Mouse (Mus musculus): ENCODE measurements around the gene Cntnap5c. TPM values are rescaled to one million over a fixed set of nuclear protein-coding genes. Genes with fewer than 3 reads are reported as not detected.
"Not testable (repeated sequence)": the region's sequence is repeated elsewhere in the genome, so short reads cannot be mapped to it uniquely, and the experiment has no call there.

The Cntnap5c gene
- polyA plus RNA-seq, 1 experiment from 2014 or later, result not detected

GRCm38 (mm10) chr17:57799414-57799985 is 30.1 kb downstream of the Cntnap5c start:
- Histone ChIP-seq H3K4me2 (ENCODE audit: low read length) (no peak overlapping the region), H3K4me3 (ENCODE audit: low read depth, low read length) (no peak overlapping the region), H3K27ac (ENCODE audit: low read depth) (no peak overlapping the region), H3K9ac (ENCODE audit: low read length) (no peak overlapping the region), H3K9me3 (ENCODE audit: control insufficient read depth, low read length) (no peaks in the 10 kb centered on the region), H3K27me3 (replicated peaks; ENCODE audit: control insufficient read depth, insufficient read depth, low read length) (no peaks in the 10 kb centered on the region), H3K36me3 (ENCODE audit: control insufficient read depth, insufficient read depth, low read length) (no peaks in the 10 kb centered on the region), H3K4me1 (replicated peaks; ENCODE audit: control insufficient read depth, insufficient read depth, low read length) (no peaks in the 10 kb centered on the region)
- no peak for ATAC-seq (replicated peaks; ENCODE audit: low FRiP score, low TSS enrichment, low read depth)
- 64% methylated on average over 3 of the region's 3 CpGs for WGBS
- no peak for DNase-seq (ENCODE audit: low spot score)

- Histone ChIP-seq H3K4me2 (ENCODE audit: low read length) (no peak overlapping the region), H3K4me3 (ENCODE audit: low read depth, low read length) (no peak overlapping the region), H3K4me1 (replicated peaks; ENCODE audit: control insufficient read depth, insufficient read depth, low read length) (no peaks in the 10 kb centered on the region), H3K27ac (ENCODE audit: low read depth) (no peak overlapping the region), H3K27me3 (replicated peaks; ENCODE audit: control insufficient read depth, insufficient read depth, low read length) (no peaks in the 10 kb centered on the region), H3K9ac (ENCODE audit: low read length) (no peak overlapping the region), H3K9me3 (ENCODE audit: control insufficient read depth, low read length) (no peaks in the 10 kb centered on the region), H3K36me3 (ENCODE audit: control insufficient read depth, insufficient read depth, low read length) (no peaks in the 10 kb centered on the region)
- DNase-seq (ENCODE audit: low spot score), result no peak
- 79% methylated on average over 1 of the region's 1 CpGs for WGBS
- ATAC-seq (replicated peaks; ENCODE audit: low FRiP score, low TSS enrichment, low read depth), result no peak
Measured at GRCm38 (mm10) chr17:57801180-57801579, 31.8 kb downstream of the Cntnap5c start.

- H3K36me3 ChIP-seq (ENCODE audit: control insufficient read depth, insufficient read depth, low read length), result no peaks in the 10 kb centered on the region
Measured at GRCm38 (mm10) chr17:57837090-57837971, 68.0 kb downstream of the Cntnap5c start.

GRCm38 (mm10) chr17:57855811-57856210 is 86.4 kb downstream of the Cntnap5c start:
- not testable (repeated sequence) for H3K9me3 ChIP-seq (ENCODE audit: control insufficient read depth, low read length); H3K9ac ChIP-seq (ENCODE audit: low read length); DNase-seq (ENCODE audit: low spot score); H3K36me3 ChIP-seq (ENCODE audit: control insufficient read depth, insufficient read depth, low read length); H3K4me2 ChIP-seq (ENCODE audit: low read length); ATAC-seq (replicated peaks; ENCODE audit: low FRiP score, low TSS enrichment, low read depth); H3K4me1 ChIP-seq (replicated peaks; ENCODE audit: control insufficient read depth, insufficient read depth, low read length); H3K4me3 ChIP-seq (ENCODE audit: low read depth, low read length); H3K27ac ChIP-seq (ENCODE audit: low read depth); H3K27me3 ChIP-seq (replicated peaks; ENCODE audit: control insufficient read depth, insufficient read depth, low read length)
- no CpG with 5 or more reads among the region's 4 CpGs for WGBS

More at GRCm38 (mm10) chr17:57837090-57837971, 68.0 kb downstream of the Cntnap5c start:
- Histone ChIP-seq H3K27ac (ENCODE audit: low read depth) (no peak overlapping the region), H3K4me2 (ENCODE audit: low read length) (no peak overlapping the region), H3K9me3 (ENCODE audit: control insufficient read depth, low read length) (no peaks in the 10 kb centered on the region), H3K4me1 (replicated peaks; ENCODE audit: control insufficient read depth, insufficient read depth, low read length) (no peaks in the 10 kb centered on the region), H3K4me3 (ENCODE audit: low read depth, low read length) (no peak overlapping the region), H3K27me3 (replicated peaks; ENCODE audit: control insufficient read depth, insufficient read depth, low read length) (no peaks in the 10 kb centered on the region), H3K9ac (ENCODE audit: low read length) (no peak overlapping the region)
- DNase-seq (ENCODE audit: low spot score) (no peak), ATAC-seq (replicated peaks; ENCODE audit: low FRiP score, low TSS enrichment, low read depth) (no peak)

- no peak for ATAC-seq (replicated peaks; ENCODE audit: low FRiP score, low TSS enrichment, low read depth)
Measured at GRCm38 (mm10) chr17:57865996-57866395, 96.6 kb downstream of the Cntnap5c start.

GRCm38 (mm10) chr17:57887742-57888389 is 118.5 kb downstream of the Cntnap5c start:
- H3K4me2 ChIP-seq (ENCODE audit: low read length), result no peak overlapping the region
- H3K27ac ChIP-seq (ENCODE audit: low read depth), result no peak overlapping the region
- no peaks in the 10 kb centered on the region for H3K36me3 ChIP-seq (ENCODE audit: control insufficient read depth, insufficient read depth, low read length)
- 61% methylated on average over 4 of the region's 4 CpGs for WGBS
- no peaks in the 10 kb centered on the region for H3K4me1 ChIP-seq (replicated peaks; ENCODE audit: control insufficient read depth, insufficient read depth, low read length)
- no peaks in the 10 kb centered on the region for H3K27me3 ChIP-seq (replicated peaks; ENCODE audit: control insufficient read depth, insufficient read depth, low read length)
- no peaks in the 10 kb centered on the region for H3K9me3 ChIP-seq (ENCODE audit: control insufficient read depth, low read length)
- ATAC-seq (replicated peaks; ENCODE audit: low FRiP score, low TSS enrichment, low read depth) (no peak), DNase-seq (ENCODE audit: low spot score) (no peak)
- no peak overlapping the region for H3K9ac ChIP-seq (ENCODE audit: low read length)
- no peak overlapping the region for H3K4me3 ChIP-seq (ENCODE audit: low read depth, low read length)

More at GRCm38 (mm10) chr17:57865996-57866395, 96.6 kb downstream of the Cntnap5c start:
- no peak overlapping the region for H3K27ac ChIP-seq (ENCODE audit: low read depth)
- no peak overlapping the region for H3K4me3 ChIP-seq (ENCODE audit: low read depth, low read length)
- H3K9ac ChIP-seq (ENCODE audit: low read length), result no peak overlapping the region
- H3K4me1 ChIP-seq (replicated peaks; ENCODE audit: control insufficient read depth, insufficient read depth, low read length), result no peaks in the 10 kb centered on the region
- H3K9me3 ChIP-seq (ENCODE audit: control insufficient read depth, low read length), result no peaks in the 10 kb centered on the region
- H3K36me3 ChIP-seq (ENCODE audit: control insufficient read depth, insufficient read depth, low read length), result no peaks in the 10 kb centered on the region
- H3K4me2 ChIP-seq (ENCODE audit: low read length), result no peak overlapping the region
- DNase-seq (ENCODE audit: low spot score), result no peak
- H3K27me3 ChIP-seq (replicated peaks; ENCODE audit: control insufficient read depth, insufficient read depth, low read length), result no peaks in the 10 kb centered on the region

- Histone ChIP-seq H3K4me2 (ENCODE audit: low read length) (no peak overlapping the region), H3K4me3 (ENCODE audit: low read depth, low read length) (no peak overlapping the region), H3K4me1 (replicated peaks; ENCODE audit: control insufficient read depth, insufficient read depth, low read length) (no peaks in the 10 kb centered on the region), H3K27me3 (replicated peaks; ENCODE audit: control insufficient read depth, insufficient read depth, low read length) (no peaks in the 10 kb centered on the region), H3K27ac (ENCODE audit: low read depth) (no peak overlapping the region), H3K9me3 (ENCODE audit: control insufficient read depth, low read length) (no peaks in the 10 kb centered on the region), H3K9ac (ENCODE audit: low read length) (no peak overlapping the region), H3K36me3 (ENCODE audit: control insufficient read depth, insufficient read depth, low read length) (no peaks in the 10 kb centered on the region)
- DNase-seq (ENCODE audit: low spot score) (no peak), ATAC-seq (replicated peaks; ENCODE audit: low FRiP score, low TSS enrichment, low read depth) (no peak)
Measured at GRCm38 (mm10) chr17:57911770-57912293, 142.5 kb downstream of the Cntnap5c start.

GRCm38 (mm10) chr17:57984230-57984629 is 214.9 kb downstream of the Cntnap5c start:
- H3K9ac ChIP-seq (ENCODE audit: low read length), result no peak overlapping the region
- no peak for ATAC-seq (replicated peaks; ENCODE audit: low FRiP score, low TSS enrichment, low read depth)
- no peaks in the 10 kb centered on the region for H3K36me3 ChIP-seq (ENCODE audit: control insufficient read depth, insufficient read depth, low read length)
- no peak overlapping the region for H3K4me2 ChIP-seq (ENCODE audit: low read length)
- H3K4me1 ChIP-seq (replicated peaks; ENCODE audit: control insufficient read depth, insufficient read depth, low read length), result no peaks in the 10 kb centered on the region
- no peaks in the 10 kb centered on the region for H3K27me3 ChIP-seq (replicated peaks; ENCODE audit: control insufficient read depth, insufficient read depth, low read length)
- WGBS, result 74% methylated on average over 3 of the region's 3 CpGs
- H3K9me3 ChIP-seq (ENCODE audit: control insufficient read depth, low read length), result no peaks in the 10 kb centered on the region
- H3K4me3 ChIP-seq (ENCODE audit: low read depth, low read length), result no peak overlapping the region
- no peak overlapping the region for H3K27ac ChIP-seq (ENCODE audit: low read depth)
- no peak for DNase-seq (ENCODE audit: low spot score)
